In the genomic region with DNA sequence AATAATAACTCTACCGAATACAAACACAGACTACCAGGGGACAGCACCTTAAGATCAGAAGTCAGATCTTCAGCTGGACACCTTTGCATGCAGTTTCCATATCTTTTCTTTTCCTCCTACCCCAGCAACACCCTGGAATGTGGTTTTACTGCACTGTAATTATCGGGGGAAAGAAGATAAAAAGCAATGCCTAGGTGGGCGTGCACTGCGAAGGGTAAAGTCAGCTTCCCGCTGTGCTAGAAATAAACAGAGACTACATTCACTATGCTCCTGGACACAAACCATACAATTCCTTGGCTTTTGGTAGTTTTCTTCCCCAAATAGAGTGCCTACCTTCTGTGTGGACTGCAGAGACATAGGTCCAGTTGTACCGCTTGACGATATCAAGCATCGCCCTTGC, we compare ENCODE assay signal across 18 mouse cellular contexts. TPM values are rescaled to one million over a fixed set of nuclear protein-coding genes. Genes with fewer than 3 reads are reported as not detected.
DNase-seq lines count a peak whose midpoint lies in the region; ATAC-seq and TF ChIP-seq lines count a peak whose summit lies in the region.
"Had no signal": no experiment of that assay in that cellular context is flagged by ENCODE, and none has a peak within 500 bp of the region (broad histone marks: within the 10 kb centered on the region; RNA-seq: fewer than 3 reads in every experiment).

No protein-coding gene starts in this region.

- H3K9ac ChIP-seq in hindbrain, embryonic 13.5 days, result no peak overlapping the region
- H3K9ac ChIP-seq in hindbrain, embryonic 11.5 days (ENCODE audit: low read depth, low read length), result no peak overlapping the region
- no peak overlapping the region for H3K9ac ChIP-seq in neural tube, embryonic 13.5 days
- peak overlapping the region; percentile 48; the same call in 1 of the 2 replicates for H3K9ac ChIP-seq in hindbrain, postnatal 0 days (replicated peaks; ENCODE audit: low read length)
- H3K9ac ChIP-seq in kidney, embryonic 15.5 days, result no peak overlapping the region
- H3K9ac ChIP-seq: embryonic facial prominence, embryonic 12.5 days; lung, embryonic 14.5 days; neural tube, embryonic 12.5 days had no signal

- no peak overlapping the region for H3K27ac ChIP-seq in hindbrain, embryonic 13.5 days
- no peak overlapping the region for H3K27ac ChIP-seq in hindbrain, embryonic 11.5 days (ENCODE audit: low read depth, low read length)
- H3K27ac ChIP-seq in neural tube, embryonic 13.5 days (replicated peaks), result no peak overlapping the region
- H3K27ac ChIP-seq in hindbrain, postnatal 0 days, result no peak overlapping the region; the same call in 1 of the 2 replicates
- no peak overlapping the region for H3K27ac ChIP-seq in kidney, embryonic 15.5 days
- H3K27ac ChIP-seq: embryonic facial prominence, embryonic 12.5 days; limb, embryonic 10.5 days; neural tube, embryonic 12.5 days had no signal

- TF ChIP-seq CTCF in hindbrain, postnatal 0 days (IDR thresholded peaks at IDR 0.05; ENCODE audit: low read depth), result no peak

- DNase-seq in hindbrain, embryonic 11.5 days (ENCODE audit: low spot score), result no peak
- no peak for DNase-seq in neural tube, embryonic 10.5 days (ENCODE audit: extremely low spot score, low spot score)
- no peak for DNase-seq in hindbrain, postnatal 0 days (ENCODE audit: low spot score)
- DNase-seq in embryo, embryonic 9.5 days (ENCODE audit: extremely low spot score), result no peak
- DNase-seq: heart, adult 18-20 months; lung, embryonic 14.5 days; lung, postnatal 4 days; right cerebral cortex, postnatal 4 days; thymus, postnatal 25 days had no signal

- no peak for ATAC-seq in hindbrain, embryonic 13.5 days (ENCODE audit: low FRiP score)
- ATAC-seq in hindbrain, embryonic 11.5 days (ENCODE audit: low FRiP score), result no peak
- no peak for ATAC-seq in neural tube, embryonic 13.5 days (ENCODE audit: low read depth)
- ATAC-seq in hindbrain, postnatal 0 days, result no peak
- ATAC-seq in kidney, embryonic 15.5 days (replicated peaks; ENCODE audit: low FRiP score), result no peak

- peaks cover 18% of the 10 kb centered on the region for H3K4me1 ChIP-seq in hindbrain, embryonic 13.5 days (replicated peaks)
- no peaks in the 10 kb centered on the region for H3K4me1 ChIP-seq in hindbrain, embryonic 11.5 days (replicated peaks; ENCODE audit: control insufficient read depth, insufficient read depth, low read length)
- peaks cover 16% of the 10 kb centered on the region for H3K4me1 ChIP-seq in neural tube, embryonic 13.5 days (replicated peaks)
- no peaks in the 10 kb centered on the region for H3K4me1 ChIP-seq in hindbrain, postnatal 0 days (ENCODE audit: insufficient read depth, low read length)
- H3K4me1 ChIP-seq in kidney, embryonic 15.5 days, result no peaks in the 10 kb centered on the region
- H3K4me1 ChIP-seq: embryonic facial prominence, embryonic 12.5 days; limb, embryonic 10.5 days had no signal

- peak overlapping the region; percentile 49 for H3K4me3 ChIP-seq in hindbrain, embryonic 13.5 days
- no peak overlapping the region for H3K4me3 ChIP-seq in hindbrain, embryonic 11.5 days (ENCODE audit: low read depth, low read length)
- H3K4me3 ChIP-seq in neural tube, embryonic 13.5 days, result peak overlapping the region; percentile 40
- peak overlapping the region; percentile 52 for H3K4me3 ChIP-seq in hindbrain, postnatal 0 days (ENCODE audit: low read length)
- no peak overlapping the region for H3K4me3 ChIP-seq in kidney, embryonic 15.5 days (replicated peaks)
- H3K4me3 ChIP-seq: embryonic facial prominence, embryonic 12.5 days; limb, embryonic 10.5 days had no signal

- H3K9me3 ChIP-seq in hindbrain, embryonic 13.5 days, result no peaks in the 10 kb centered on the region
- no peaks in the 10 kb centered on the region for H3K9me3 ChIP-seq in hindbrain, embryonic 11.5 days (ENCODE audit: control insufficient read depth, low read length)
- H3K9me3 ChIP-seq in neural tube, embryonic 13.5 days, result no peaks in the 10 kb centered on the region
- no peaks in the 10 kb centered on the region for H3K9me3 ChIP-seq in hindbrain, postnatal 0 days (ENCODE audit: low read length)
- no peaks in the 10 kb centered on the region for H3K9me3 ChIP-seq in kidney, embryonic 15.5 days (replicated peaks)
- H3K9me3 ChIP-seq: embryonic facial prominence, embryonic 12.5 days; limb, embryonic 10.5 days; neural tube, embryonic 12.5 days had no signal

- peak overlapping the region; percentile 74; the same call in 1 of the 2 replicates for H3K4me2 ChIP-seq in hindbrain, embryonic 13.5 days
- no peak overlapping the region for H3K4me2 ChIP-seq in hindbrain, embryonic 11.5 days (replicated peaks; ENCODE audit: low read depth, low read length)
- H3K4me2 ChIP-seq in neural tube, embryonic 13.5 days, result 0 out of 2 replicates have a peak overlapping the region, but pooled peaks have one; percentile 67
- H3K4me2 ChIP-seq in hindbrain, postnatal 0 days (ENCODE audit: low read depth, low read length), result peak overlapping the region; percentile 75
- no peak overlapping the region for H3K4me2 ChIP-seq in kidney, embryonic 15.5 days
- H3K4me2 ChIP-seq: embryonic facial prominence, embryonic 12.5 days; liver, embryonic 11.5 days; lung, embryonic 14.5 days had no signal

- H3K36me3 ChIP-seq in hindbrain, embryonic 13.5 days, result no peaks in the 10 kb centered on the region
- H3K36me3 ChIP-seq in hindbrain, embryonic 11.5 days (ENCODE audit: control insufficient read depth, insufficient read depth, low read length), result no peaks in the 10 kb centered on the region
- no peaks in the 10 kb centered on the region for H3K36me3 ChIP-seq in neural tube, embryonic 13.5 days
- no peaks in the 10 kb centered on the region for H3K36me3 ChIP-seq in hindbrain, postnatal 0 days (ENCODE audit: insufficient read depth, low read length)
- H3K36me3 ChIP-seq in kidney, embryonic 15.5 days, result no peaks in the 10 kb centered on the region
- H3K36me3 ChIP-seq: embryonic facial prominence, embryonic 12.5 days; limb, embryonic 10.5 days; neural tube, embryonic 12.5 days had no signal

- 81% methylated on average over 8 of the region's 8 CpGs for WGBS in hindbrain, embryonic 13.5 days
- WGBS in hindbrain, embryonic 11.5 days, result 82% methylated on average over 8 of the region's 8 CpGs
- 50% methylated on average over 8 of the region's 8 CpGs for WGBS in neural tube, embryonic 13.5 days
- 70% methylated on average over 8 of the region's 8 CpGs for WGBS in hindbrain, postnatal 0 days
- WGBS in kidney, embryonic 15.5 days, result 72% methylated on average over 8 of the region's 8 CpGs

- H3K27me3 ChIP-seq in hindbrain, embryonic 13.5 days, result peaks cover 39% of the 10 kb centered on the region
- peaks cover 26% of the 10 kb centered on the region for H3K27me3 ChIP-seq in hindbrain, embryonic 11.5 days (ENCODE audit: control insufficient read depth, insufficient read depth, low read length)
- peaks cover 44% of the 10 kb centered on the region for H3K27me3 ChIP-seq in neural tube, embryonic 13.5 days
- no peaks in the 10 kb centered on the region for H3K27me3 ChIP-seq in hindbrain, postnatal 0 days (ENCODE audit: insufficient read depth, low read length)
- H3K27me3 ChIP-seq in kidney, embryonic 15.5 days, result peaks cover 43% of the 10 kb centered on the region

RNA-seq across cellular contexts. Expression of gene Grm1, which starts 2.6 kb away (rescaled TPM):
- 3.2 and 4.0 TPM in 2 replicates for polyA plus RNA-seq in hindbrain, embryonic 13.5 days (2015; fragmentation: Nextera tagmentation; extraction: Ambion mirVana)
- not detected in 2 replicates for polyA plus RNA-seq in hindbrain, embryonic 11.5 days (2014; fragmentation: Nextera tagmentation; extraction: Ambion mirVana)
- 1.7 TPM in 2 replicates for polyA plus RNA-seq in neural tube, embryonic 13.5 days (2015; fragmentation: Nextera tagmentation; extraction: Ambion mirVana)
- total RNA-seq in hindbrain, postnatal 0 days (2014; rRNA removed), result 28.5 and 29.8 TPM in 2 replicates
- 13.9 and 14.0 TPM in 2 replicates for polyA plus RNA-seq in hindbrain, postnatal 0 days (2015; fragmentation: Nextera tagmentation; extraction: Ambion mirVana)
- polyA plus RNA-seq in kidney, embryonic 15.5 days (2015; fragmentation: Nextera tagmentation; extraction: Ambion mirVana), result 0.06 TPM in 1 of 2 replicates, not detected in the other
- total RNA-seq: ES-E14 had no signal
- polyA plus RNA-seq: kidney, embryonic 14.5 days; limb, embryonic 10.5 days had no signal

Comparison
In these comparisons a context has a peak if more than half of its experiments do, and no peak if none do; other contexts are left out.
1. H3K4me2 ChIP-seq: peak in hindbrain, embryonic 13.5 days (single experiment), neural tube, embryonic 13.5 days (single experiment) and hindbrain, postnatal 0 days (single experiment); none in hindbrain, embryonic 11.5 days (single experiment) and kidney, embryonic 15.5 days (single experiment).
2. H3K4me3 ChIP-seq: peak in hindbrain, embryonic 13.5 days (single experiment), neural tube, embryonic 13.5 days (single experiment) and hindbrain, postnatal 0 days (single experiment); none in hindbrain, embryonic 11.5 days (single experiment) and kidney, embryonic 15.5 days (single experiment).